Mouse (Mus musculus) lung, adult 2 months (tissue): ENCODE results near the gene Prep.

ENCODE experiments used
- CTCF ChIP-seq: fragments of 200-500 bp; IDR thresholded peaks from 2 replicates; pipeline ENCODE4 v1.5.1; 2011; ENCODE audit warnings: mild to moderate bottlenecking, low read length, control low read depth; ENCODE audit not compliant: insufficient read depth
- POLR2A ChIP-seq: fragments of 200-500 bp; IDR thresholded peaks from 2 replicates; pipeline ENCODE4 v1.6.1; 2011; ENCODE audit warnings: low read depth, mild to moderate bottlenecking, control low read depth, low read length, borderline replicate concordance; ENCODE audit errors: extremely low read depth

DNA sequence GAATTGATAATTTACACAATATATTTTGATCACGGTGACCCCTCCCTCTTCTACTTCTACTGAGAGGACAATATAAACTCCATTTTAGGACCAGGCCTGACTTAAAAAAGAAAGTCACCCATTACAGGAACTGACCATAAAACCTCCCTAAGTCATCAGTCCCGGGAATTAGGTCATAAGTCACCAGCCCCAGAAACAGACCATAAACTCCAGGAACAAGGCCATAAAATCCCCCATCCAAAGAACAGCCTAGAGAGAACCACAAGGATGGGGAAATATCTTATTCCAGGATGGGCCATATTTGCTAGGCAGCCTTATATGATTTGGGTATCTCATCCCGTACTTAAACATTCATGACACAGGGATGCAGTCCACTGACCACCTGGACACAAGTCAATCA is 107.3 kb downstream of the Prep start:
- TF ChIP-seq CTCF (no peak), POLR2A (no peak)
